Mouse (Mus musculus): Measurements from ENCODE around the gene Slc38a10. TPM values are rescaled to one million over a fixed set of nuclear protein-coding genes. Genes with fewer than 3 reads are reported as not detected.

Gene Slc38a10
- polyA plus RNA-seq, 1 experiment, result 247 TPM

DNA sequence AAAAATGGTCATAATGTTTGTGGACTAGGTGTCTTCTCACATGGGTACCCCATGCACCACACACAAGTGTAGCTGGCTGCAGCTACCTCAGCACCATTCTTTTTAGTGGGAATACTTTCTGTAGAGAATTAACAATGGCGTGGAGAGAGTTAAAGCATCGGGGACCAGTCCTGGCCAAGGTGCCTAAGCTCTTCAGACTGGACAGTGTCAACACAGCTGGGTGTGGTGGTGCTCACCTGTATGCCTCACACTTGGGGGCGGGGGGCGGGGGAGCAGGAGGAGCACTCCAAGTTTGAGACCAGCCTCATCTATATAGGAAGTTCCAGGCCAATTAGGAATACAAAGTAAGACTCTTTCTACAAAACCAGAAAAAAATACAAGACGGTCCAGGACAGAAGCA is 17.0 kb downstream of the Slc38a10 start:
- H3K4me1 ChIP-seq, result peaks cover 96% of the 10 kb centered on the region

DNA sequence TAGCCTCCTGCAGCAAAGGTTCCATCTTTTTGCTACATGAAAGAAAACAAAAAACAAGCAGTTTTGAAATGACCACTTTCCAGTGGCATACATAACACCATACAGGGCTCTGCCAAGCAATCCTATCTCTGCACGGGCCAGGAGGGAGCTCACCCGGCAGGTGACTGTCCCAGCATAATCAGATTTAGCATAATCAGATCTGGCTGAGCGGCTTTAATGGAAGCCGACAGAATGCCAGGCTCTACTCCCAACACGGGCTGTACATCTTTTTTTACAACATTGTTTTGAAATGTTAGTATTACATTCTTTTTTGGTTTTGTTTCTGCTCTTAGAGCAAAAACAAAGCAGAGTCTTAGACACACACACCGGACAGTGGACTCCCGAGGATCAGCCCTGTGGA is 21.9 kb downstream of the Slc38a10 start:
- H3K36me3 ChIP-seq (replicated peaks; ENCODE audit: low read length), result peaks cover 94% of the 10 kb centered on the region
- no peaks in the 10 kb centered on the region for H3K9me3 ChIP-seq
- no peak overlapping the region for H3K4me3 ChIP-seq (replicated peaks)
- TF ChIP-seq GATA1 (IDR thresholded peaks at IDR 0.05; ENCODE audit: borderline replicate concordance, low read length) (no peak), FLI1 (IDR thresholded peaks at IDR 0.05; ENCODE audit: low read length) (no peak)
- H3K27me3 ChIP-seq (replicated peaks), result no peaks in the 10 kb centered on the region
- peaks cover 77% of the 10 kb centered on the region for H3K4me1 ChIP-seq

More for the DNA sequence above, 17.0 kb downstream of the Slc38a10 start:
- no peak for TF ChIP-seq FLI1 (IDR thresholded peaks at IDR 0.05; ENCODE audit: low read length)
- TF ChIP-seq GATA1 (IDR thresholded peaks at IDR 0.05; ENCODE audit: borderline replicate concordance, low read length), result no peak
- Histone ChIP-seq H3K36me3 (replicated peaks; ENCODE audit: low read length) (peaks cover 99% of the 10 kb centered on the region), H3K9me3 (no peaks in the 10 kb centered on the region), H3K4me3 (replicated peaks) (no peak overlapping the region), H3K27me3 (replicated peaks) (no peaks in the 10 kb centered on the region)

DNA sequence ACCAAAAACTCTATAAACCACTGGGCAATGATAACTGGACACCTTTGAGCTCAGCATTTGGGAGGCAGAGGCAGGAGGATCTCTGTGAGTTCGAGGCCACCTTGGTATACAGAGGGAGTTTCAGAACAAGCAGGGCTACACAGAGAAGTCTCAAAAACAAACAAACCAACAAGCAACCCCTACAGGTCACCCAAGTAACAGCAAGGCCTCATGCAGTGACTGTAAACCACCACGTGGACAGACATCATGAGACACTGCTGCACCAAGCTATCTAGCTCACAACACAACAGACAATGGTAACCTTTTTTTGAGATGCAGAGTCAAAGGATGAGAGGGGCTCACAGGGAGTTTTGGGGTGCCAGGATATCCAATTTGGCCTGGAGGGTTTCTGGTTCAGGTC is 24.3 kb downstream of the Slc38a10 start:
- H3K4me1 ChIP-seq, result peaks cover 70% of the 10 kb centered on the region
- H3K36me3 ChIP-seq (replicated peaks; ENCODE audit: low read length), result peaks cover 95% of the 10 kb centered on the region
- TF ChIP-seq FLI1 (IDR thresholded peaks at IDR 0.05; ENCODE audit: low read length) (no peak), GATA1 (IDR thresholded peaks at IDR 0.05; ENCODE audit: borderline replicate concordance, low read length) (no peak)
- no peaks in the 10 kb centered on the region for H3K27me3 ChIP-seq (replicated peaks)
- H3K9me3 ChIP-seq, result no peaks in the 10 kb centered on the region
- H3K4me3 ChIP-seq (replicated peaks), result no peak overlapping the region

DNA sequence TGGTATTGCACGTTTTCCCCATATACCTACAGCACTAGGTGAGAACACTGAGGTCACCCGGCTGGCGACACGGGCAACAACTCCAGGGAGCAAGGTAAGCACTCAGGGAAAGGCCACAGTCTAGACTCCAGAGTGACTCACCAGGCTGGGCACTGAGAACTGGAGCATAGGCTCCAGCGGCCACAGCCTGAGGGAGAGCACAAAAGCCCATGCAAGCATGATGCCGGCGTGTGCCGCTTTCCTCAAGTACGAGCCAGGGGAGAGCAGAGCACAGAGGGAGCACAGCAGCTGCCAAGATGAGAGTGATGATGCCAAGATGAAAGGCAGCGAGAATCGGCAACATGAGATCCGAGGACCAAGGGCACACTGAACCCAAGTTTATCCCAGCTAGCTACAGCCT is 29.0 kb downstream of the Slc38a10 start:
- no peaks in the 10 kb centered on the region for H3K27me3 ChIP-seq (replicated peaks)
- H3K4me1 ChIP-seq, result peaks cover 51% of the 10 kb centered on the region
- H3K9me3 ChIP-seq, result no peaks in the 10 kb centered on the region
- H3K4me3 ChIP-seq (replicated peaks), result peak overlapping the region; percentile 5
- peaks cover 95% of the 10 kb centered on the region for H3K36me3 ChIP-seq (replicated peaks; ENCODE audit: low read length)
- TF ChIP-seq FLI1 (IDR thresholded peaks at IDR 0.05; ENCODE audit: low read length), result no peak
- no peak for TF ChIP-seq GATA1 (IDR thresholded peaks at IDR 0.05; ENCODE audit: borderline replicate concordance, low read length)

DNA sequence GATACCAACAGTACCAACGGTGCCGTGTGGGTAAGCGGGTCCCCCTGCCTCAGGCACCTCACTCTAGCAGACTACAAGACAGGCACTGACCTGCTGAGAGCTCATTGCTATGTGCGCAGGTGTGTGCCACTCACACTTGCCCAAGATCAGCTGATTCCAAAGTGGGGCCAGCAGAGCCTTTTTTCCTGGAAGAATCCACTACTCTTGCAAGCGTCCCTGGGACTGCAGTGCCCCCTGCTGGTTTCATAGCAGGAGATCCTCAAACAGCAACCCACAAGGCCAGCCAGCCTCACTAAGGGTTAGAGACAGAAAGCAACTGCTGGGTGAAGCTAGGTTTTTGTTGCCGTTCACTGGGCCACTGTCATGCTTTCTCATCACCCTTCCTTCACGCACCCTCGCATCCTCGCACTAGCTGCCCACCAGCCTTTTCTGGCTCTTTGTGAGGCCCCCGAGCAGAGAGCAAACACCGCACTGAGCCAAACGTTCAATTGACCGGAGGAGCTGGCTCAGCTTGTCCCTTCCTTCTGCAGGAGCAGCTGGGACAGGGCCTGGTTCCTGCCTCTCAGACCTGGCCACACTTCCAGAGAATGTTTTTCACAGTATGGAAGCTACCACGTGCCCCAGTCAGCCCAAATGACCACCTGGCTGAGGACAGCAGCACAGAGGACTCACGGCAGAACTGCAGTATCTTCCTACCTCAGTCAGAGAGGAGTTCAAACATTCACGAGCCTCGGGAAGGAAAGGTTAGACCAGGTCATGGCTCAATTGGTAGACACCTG is 30.3 kb downstream of the Slc38a10 start:
- Histone ChIP-seq H3K4me3 (replicated peaks) (no peak overlapping the region), H3K27me3 (replicated peaks) (no peaks in the 10 kb centered on the region), H3K36me3 (replicated peaks; ENCODE audit: low read length) (peaks cover 99% of the 10 kb centered on the region), H3K4me1 (peaks cover 44% of the 10 kb centered on the region), H3K9me3 (no peaks in the 10 kb centered on the region)
- no peak for TF ChIP-seq FLI1 (IDR thresholded peaks at IDR 0.05; ENCODE audit: low read length)
- no peak for TF ChIP-seq GATA1 (IDR thresholded peaks at IDR 0.05; ENCODE audit: borderline replicate concordance, low read length)

DNA sequence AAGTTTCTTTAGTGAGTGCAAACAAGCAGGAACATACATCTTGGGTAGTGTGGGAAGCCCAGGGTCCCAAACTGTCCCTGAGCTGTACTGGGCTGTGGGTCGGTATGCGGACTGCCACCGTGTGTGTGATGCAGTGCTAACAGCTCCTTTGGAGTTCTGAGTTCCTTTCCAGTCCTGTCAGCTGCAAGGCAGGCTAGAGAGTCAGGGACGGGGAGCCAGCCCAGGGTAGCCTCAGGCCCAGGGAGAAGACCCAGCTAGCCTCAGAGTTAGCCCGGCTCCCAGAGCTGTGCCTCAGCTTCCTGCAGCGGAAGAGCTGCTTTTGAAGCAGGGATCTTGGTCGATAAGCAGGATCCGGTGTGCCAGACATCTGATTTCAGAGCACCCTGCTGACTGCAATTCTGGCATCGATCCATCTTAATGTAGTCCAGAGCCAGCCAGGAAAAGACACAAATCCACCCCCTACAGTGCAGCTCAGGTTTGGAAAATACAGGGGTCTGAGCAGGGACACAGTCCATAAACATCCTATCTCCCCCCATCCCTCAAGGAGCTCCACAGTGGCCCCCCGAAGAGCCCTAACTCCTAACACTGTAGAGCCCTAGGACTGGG is 31.1 kb downstream of the Slc38a10 start:
- H3K27me3 ChIP-seq (replicated peaks), result no peaks in the 10 kb centered on the region
- H3K36me3 ChIP-seq (replicated peaks; ENCODE audit: low read length), result peaks cover 100% of the 10 kb centered on the region
- no peaks in the 10 kb centered on the region for H3K9me3 ChIP-seq
- H3K4me3 ChIP-seq (replicated peaks), result no peak overlapping the region
- TF ChIP-seq FLI1 (IDR thresholded peaks at IDR 0.05; ENCODE audit: low read length) (no peak), GATA1 (IDR thresholded peaks at IDR 0.05; ENCODE audit: borderline replicate concordance, low read length) (no peak)
- peaks cover 39% of the 10 kb centered on the region for H3K4me1 ChIP-seq

DNA sequence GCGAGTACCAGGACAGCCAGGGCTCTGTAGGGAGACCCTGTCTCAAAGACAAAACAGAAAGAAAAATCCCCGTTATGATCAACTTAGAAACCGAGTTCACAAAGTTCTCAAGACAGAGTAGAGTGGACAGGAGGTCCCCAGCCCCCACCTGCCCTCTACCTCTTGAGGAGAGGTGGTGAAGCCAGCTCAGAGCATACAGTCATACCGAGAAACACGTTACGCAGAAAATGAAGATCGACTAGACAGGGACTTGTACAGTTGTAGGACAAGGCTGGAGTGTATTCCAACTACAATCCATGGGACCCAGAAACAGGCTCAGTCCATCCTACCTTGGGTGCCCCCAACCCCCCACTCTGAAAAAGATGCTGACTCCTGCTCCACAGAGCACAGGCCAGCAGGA is 32.0 kb downstream of the Slc38a10 start:
- Histone ChIP-seq H3K4me1 (peaks cover 45% of the 10 kb centered on the region), H3K4me3 (replicated peaks) (no peak overlapping the region), H3K27me3 (replicated peaks) (no peaks in the 10 kb centered on the region), H3K9me3 (no peaks in the 10 kb centered on the region), H3K36me3 (replicated peaks; ENCODE audit: low read length) (peaks cover 98% of the 10 kb centered on the region)
- TF ChIP-seq GATA1 (IDR thresholded peaks at IDR 0.05; ENCODE audit: borderline replicate concordance, low read length), result no peak
- TF ChIP-seq FLI1 (IDR thresholded peaks at IDR 0.05; ENCODE audit: low read length), result no peak

DNA sequence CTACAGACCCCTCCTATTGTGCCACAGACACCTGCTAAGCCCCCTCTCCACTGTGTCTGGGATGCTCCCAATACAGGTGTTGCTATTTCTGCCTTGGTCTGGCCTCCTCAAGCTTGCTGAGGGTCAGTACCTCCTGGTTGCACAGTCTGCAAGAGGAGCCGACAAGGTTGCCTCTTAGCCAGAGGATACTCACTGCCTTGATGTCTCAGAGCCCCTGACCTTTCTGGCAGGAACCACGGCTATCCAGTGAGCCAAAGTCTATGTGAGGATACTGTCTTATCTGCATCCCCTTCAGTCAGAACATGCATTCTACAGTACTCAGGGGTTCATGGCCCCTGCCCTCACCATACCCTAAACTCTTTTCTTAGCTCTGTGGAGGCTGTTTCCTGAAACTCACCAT is 33.5 kb downstream of the Slc38a10 start:
- TF ChIP-seq GATA1 (IDR thresholded peaks at IDR 0.05; ENCODE audit: borderline replicate concordance, low read length) (no peak), FLI1 (IDR thresholded peaks at IDR 0.05; ENCODE audit: low read length) (no peak)
- Histone ChIP-seq H3K36me3 (replicated peaks; ENCODE audit: low read length) (peaks cover 98% of the 10 kb centered on the region), H3K27me3 (replicated peaks) (no peaks in the 10 kb centered on the region), H3K9me3 (no peaks in the 10 kb centered on the region), H3K4me3 (replicated peaks) (no peak overlapping the region), H3K4me1 (peaks cover 40% of the 10 kb centered on the region)

DNA sequence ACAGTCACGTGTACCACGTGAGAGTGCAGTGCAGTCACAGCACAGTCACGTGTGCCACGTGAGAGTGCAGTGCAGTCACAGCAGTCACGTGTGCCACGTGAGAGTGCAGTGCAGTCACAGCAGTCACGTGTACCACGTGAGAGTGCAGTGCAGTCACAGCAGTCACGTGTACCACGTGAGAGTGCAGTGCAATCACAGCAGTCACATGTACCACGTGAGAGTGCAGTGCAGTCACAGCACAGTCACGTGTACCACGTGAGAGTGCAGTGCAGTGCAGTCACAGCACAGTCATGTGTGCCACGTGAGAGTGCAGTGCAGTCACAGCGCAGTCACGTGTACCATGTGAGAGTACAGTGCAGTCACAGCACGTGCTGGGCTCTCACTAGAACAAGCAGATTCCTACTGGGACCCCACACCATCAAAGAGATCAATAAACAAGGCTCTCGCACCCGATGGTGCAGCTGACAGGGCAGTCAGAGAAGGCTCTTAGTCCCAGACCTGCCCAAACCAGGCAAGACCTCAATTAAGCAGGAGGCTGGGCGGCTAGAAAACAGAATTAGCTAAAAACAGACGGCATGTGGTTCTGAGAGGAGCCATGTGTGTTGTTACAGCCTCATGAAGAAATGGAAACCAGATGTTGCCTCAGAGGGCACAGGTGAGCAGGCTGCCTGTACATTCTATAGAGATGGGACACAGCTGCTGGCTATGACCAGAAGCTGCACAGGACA is 36.5 kb downstream of the Slc38a10 start:
- H3K4me1 ChIP-seq, result peaks cover 29% of the 10 kb centered on the region
- no peaks in the 10 kb centered on the region for H3K27me3 ChIP-seq (replicated peaks)
- H3K4me3 ChIP-seq (replicated peaks), result peak overlapping the region; percentile 54
- TF ChIP-seq FLI1 (IDR thresholded peaks at IDR 0.05; ENCODE audit: low read length) (no peak), GATA1 (IDR thresholded peaks at IDR 0.05; ENCODE audit: borderline replicate concordance, low read length) (no peak)
- peaks cover 98% of the 10 kb centered on the region for H3K36me3 ChIP-seq (replicated peaks; ENCODE audit: low read length)
- H3K9me3 ChIP-seq, result no peaks in the 10 kb centered on the region

DNA sequence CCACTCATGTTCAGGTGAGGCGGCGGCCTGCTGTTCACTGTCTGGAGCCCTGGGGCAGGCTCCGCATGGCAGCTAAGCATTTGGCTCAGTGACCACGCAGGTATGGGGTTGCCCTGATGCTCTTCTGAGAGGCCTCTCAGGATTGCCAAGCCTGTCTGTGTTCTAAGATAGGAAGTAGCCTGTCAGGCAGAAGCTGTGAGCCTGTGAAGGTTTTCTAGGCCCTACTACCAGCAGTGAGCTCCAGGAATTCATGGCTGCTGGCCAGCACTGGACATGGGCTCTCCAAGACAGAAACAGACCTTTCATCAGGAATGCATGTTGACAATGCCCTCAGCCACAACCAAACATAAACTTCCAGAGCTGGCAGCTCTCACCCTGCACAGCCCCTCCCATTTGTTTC is 39.0 kb downstream of the Slc38a10 start:
- TF ChIP-seq FLI1 (IDR thresholded peaks at IDR 0.05; ENCODE audit: low read length), result no peak
- TF ChIP-seq GATA1 (IDR thresholded peaks at IDR 0.05; ENCODE audit: borderline replicate concordance, low read length), result no peak
- peaks cover 98% of the 10 kb centered on the region for H3K36me3 ChIP-seq (replicated peaks; ENCODE audit: low read length)
- no peaks in the 10 kb centered on the region for H3K9me3 ChIP-seq
- no peak overlapping the region for H3K4me3 ChIP-seq (replicated peaks)
- peaks cover 26% of the 10 kb centered on the region for H3K4me1 ChIP-seq
- no peaks in the 10 kb centered on the region for H3K27me3 ChIP-seq (replicated peaks)

Data from megakaryocyte, embryonic 14.5 days (primary cell).